Mouse (Mus musculus) limb, embryonic 10.5 days (tissue): ENCODE data around the gene Gpr182. TPM values are rescaled to one million over a fixed set of nuclear protein-coding genes. Genes with fewer than 3 reads are reported as not detected.

Source experiments
- DNase-seq: peaks from one replicate; pipeline ENCODE4 v3.0.0-alpha.2; 2017; ENCODE audit warnings: low spot score
- H3K27ac ChIP-seq: fragments of 300-500 bp; sonication (generic); 2 replicates; pipeline ENCODE4 v1.5.1; 2016; ENCODE audit warnings: mild to moderate bottlenecking
- H3K27me3 ChIP-seq: fragments of 300-500 bp; sonication (generic); 2 replicates; pipeline ENCODE4 v1.6.1; 2016; ENCODE audit warnings: low read depth, mild to moderate bottlenecking; ENCODE audit not compliant: poor library complexity, severe bottlenecking
- H3K36me3 ChIP-seq: fragments of 300-500 bp; sonication (generic); 2 replicates; pipeline ENCODE4 v1.6.1; 2016; ENCODE audit warnings: mild to moderate bottlenecking, moderate library complexity
- H3K4me1 ChIP-seq: fragments of 300-500 bp; sonication (generic); 2 replicates; pipeline ENCODE4 v1.6.1; 2016
- H3K4me3 ChIP-seq: fragments of 300-500 bp; sonication (generic); 2 replicates; pipeline ENCODE4 v1.5.1; 2016; ENCODE audit warnings: mild to moderate bottlenecking, moderate library complexity
- H3K9me3 ChIP-seq: fragments of 300-500 bp; sonication (generic); replicated peaks from 2 replicates; pipeline ENCODE4 v1.6.1; 2016; ENCODE audit warnings: mild to moderate bottlenecking
- WGBS: fragments of 180-500 bp; shearing (Covaris S2); methylation state at CpG from one replicate; pipeline ENCODE4 v1.1.7; 2016; 5-methylcytosine and 5-hydroxymethylcytosine counted together
- polyA plus RNA-seq: library from polyadenylated mRNA; unstranded; fragments of >200 nt; fragmentation: Nextera tagmentation; extraction: Ambion mirVana; gene quantifications from 2 replicates; pipeline ENCODE4 v1.2.1, GENCODE M21; 2016

The Gpr182 gene
- polyA plus RNA-seq, 1 experiment from 2014 or later = 0.50 TPM

GRCm38 (mm10) chr10:127754566-127755166, 3.1 kb upstream of the Gpr182 start:
- no peak for DNase-seq
- Histone ChIP-seq H3K36me3 (no peaks in the 10 kb centered on the region), H3K4me3 (no peak overlapping the region), H3K27me3 (no peaks in the 10 kb centered on the region), H3K4me1 (peaks cover 14% of the 10 kb centered on the region), H3K27ac (no peak overlapping the region), H3K9me3 (no peaks in the 10 kb centered on the region)
- WGBS = 82% methylated on average over 6 of the region's 6 CpGs

GRCm38 (mm10) chr10:127750136-127750777, 1.3 kb downstream of the Gpr182 start:
- peak overlapping the region; percentile 25; the same call in 1 of the 2 replicates for H3K27ac ChIP-seq
- H3K36me3 ChIP-seq = peaks cover 36% of the 10 kb centered on the region
- H3K4me3 ChIP-seq = peak overlapping the region; percentile 24
- peaks cover 28% of the 10 kb centered on the region for H3K4me1 ChIP-seq
- no peaks in the 10 kb centered on the region for H3K27me3 ChIP-seq
- 51% methylated on average over 24 of the region's 24 CpGs for WGBS
- DNase-seq = no peak
- no peaks in the 10 kb centered on the region for H3K9me3 ChIP-seq

- Histone ChIP-seq H3K27me3 (no peaks in the 10 kb centered on the region), H3K27ac (no peak overlapping the region), H3K4me3 (peak overlapping the region; percentile 16; the same call in 1 of the 2 replicates), H3K9me3 (no peaks in the 10 kb centered on the region), H3K36me3 (peaks cover 48% of the 10 kb centered on the region), H3K4me1 (peaks cover 28% of the 10 kb centered on the region)
- 9% methylated on average over 8 of the region's 8 CpGs for WGBS
- no peak for DNase-seq
These were observed 2.5 kb downstream of the Gpr182 start for GRCm38 (mm10) chr10:127748847-127749612.

- Histone ChIP-seq H3K4me3 (no peak overlapping the region), H3K4me1 (peaks cover 28% of the 10 kb centered on the region), H3K36me3 (peaks cover 66% of the 10 kb centered on the region), H3K27ac (no peak overlapping the region), H3K27me3 (no peaks in the 10 kb centered on the region), H3K9me3 (no peaks in the 10 kb centered on the region)
- 91% methylated on average over 8 of the region's 8 CpGs for WGBS
- no peak for DNase-seq
These were observed 4.3 kb downstream of the Gpr182 start for GRCm38 (mm10) chr10:127747254-127747653.

- no peak overlapping the region for H3K4me3 ChIP-seq
- H3K27ac ChIP-seq = no peak overlapping the region
- WGBS = 82% methylated on average over 5 of the region's 5 CpGs
- peaks cover 29% of the 10 kb centered on the region for H3K4me1 ChIP-seq
- H3K9me3 ChIP-seq = no peaks in the 10 kb centered on the region
- peaks cover 78% of the 10 kb centered on the region for H3K36me3 ChIP-seq
- no peak for DNase-seq
- H3K27me3 ChIP-seq = no peaks in the 10 kb centered on the region
These were observed 5.6 kb downstream of the Gpr182 start for GRCm38 (mm10) chr10:127745886-127746285.

- WGBS = 59% methylated on average over 5 of the region's 5 CpGs
- H3K27me3 ChIP-seq = no peaks in the 10 kb centered on the region
- no peak overlapping the region for H3K4me3 ChIP-seq
- peaks cover 28% of the 10 kb centered on the region for H3K4me1 ChIP-seq
- no peaks in the 10 kb centered on the region for H3K9me3 ChIP-seq
- H3K27ac ChIP-seq = no peak overlapping the region
- H3K36me3 ChIP-seq = peaks cover 78% of the 10 kb centered on the region
- peak; percentile 69 for DNase-seq
These were observed 6.9 kb downstream of the Gpr182 start for GRCm38 (mm10) chr10:127744661-127745060.

- peaks cover 19% of the 10 kb centered on the region for H3K4me1 ChIP-seq
- WGBS = under 1% methylated on average over 55 of the region's 55 CpGs
- H3K27ac ChIP-seq = peak overlapping the region; percentile 97
- H3K27me3 ChIP-seq = no peaks in the 10 kb centered on the region
- DNase-seq = peak; percentile 70
- H3K4me3 ChIP-seq = peak overlapping the region; percentile 100
- H3K9me3 ChIP-seq = no peaks in the 10 kb centered on the region
- H3K36me3 ChIP-seq = peaks cover 37% of the 10 kb centered on the region
These were observed 11.8 kb downstream of the Gpr182 start for GRCm38 (mm10) chr10:127739661-127740161.

- Histone ChIP-seq H3K9me3 (no peaks in the 10 kb centered on the region), H3K4me3 (peak within 1 kb of the TSS; percentile 100), H3K4me1 (peaks cover 19% of the 10 kb centered on the region), H3K36me3 (peaks cover 32% of the 10 kb centered on the region), H3K27ac (peak within 1 kb of the TSS; percentile 97), H3K27me3 (no peaks in the 10 kb centered on the region)
- peak; percentile 89 for DNase-seq
- 10% methylated on average over 50 of the region's 61 CpGs for WGBS
These were observed 12.4 kb downstream of the Gpr182 start, which contains the start of gene Zbtb39 for GRCm38 (mm10) chr10:127739083-127739660. Gene Zbtb39 (plus strand): TSS chr10:127739538.

GRCm38 (mm10) chr10:127738151-127738882, 13.2 kb downstream of the Gpr182 start:
- Histone ChIP-seq H3K27ac (no peak overlapping the region), H3K4me3 (peak overlapping the region; percentile 17; the same call in 1 of the 2 replicates), H3K36me3 (peaks cover 23% of the 10 kb centered on the region), H3K4me1 (peaks cover 19% of the 10 kb centered on the region), H3K9me3 (no peaks in the 10 kb centered on the region), H3K27me3 (no peaks in the 10 kb centered on the region)
- DNase-seq = peak; percentile 58
- WGBS = 48% methylated on average over 13 of the region's 13 CpGs

- 24% methylated on average over 2 of the region's 2 CpGs for WGBS
- no peaks in the 10 kb centered on the region for H3K9me3 ChIP-seq
- H3K4me3 ChIP-seq = no peak overlapping the region
- peaks cover 19% of the 10 kb centered on the region for H3K4me1 ChIP-seq
- peaks cover 16% of the 10 kb centered on the region for H3K36me3 ChIP-seq
- no peak overlapping the region for H3K27ac ChIP-seq
- H3K27me3 ChIP-seq = no peaks in the 10 kb centered on the region
- no peak for DNase-seq
These were observed 14.0 kb downstream of the Gpr182 start for GRCm38 (mm10) chr10:127737552-127737951.

GRCm38 (mm10) chr10:127736916-127737315, 14.6 kb downstream of the Gpr182 start:
- no peak overlapping the region for H3K27ac ChIP-seq
- no peaks in the 10 kb centered on the region for H3K27me3 ChIP-seq
- H3K4me1 ChIP-seq = peaks cover 19% of the 10 kb centered on the region
- WGBS = 75% methylated on average over 4 of the region's 4 CpGs
- no peak for DNase-seq
- no peak overlapping the region for H3K4me3 ChIP-seq
- H3K36me3 ChIP-seq = peaks cover 9% of the 10 kb centered on the region
- H3K9me3 ChIP-seq = no peaks in the 10 kb centered on the region

GRCm38 (mm10) chr10:127736266-127736665, 15.3 kb downstream of the Gpr182 start:
- peaks cover 21% of the 10 kb centered on the region for H3K4me1 ChIP-seq
- no peak overlapping the region for H3K27ac ChIP-seq
- no peak overlapping the region for H3K4me3 ChIP-seq
- H3K9me3 ChIP-seq = no peaks in the 10 kb centered on the region
- H3K27me3 ChIP-seq = no peaks in the 10 kb centered on the region
- WGBS = 77% methylated on average over 2 of the region's 2 CpGs
- H3K36me3 ChIP-seq = peaks cover 3% of the 10 kb centered on the region
- DNase-seq = no peak
